Mouse (Mus musculus): Measurements from ENCODE around the gene R3hdm2.

The R3hdm2 gene

GRCm38 (mm10) chr10:127380251-127380691 lies at the start of gene R3hdm2:
Gene R3hdm2 (plus strand): TSS chr10:127380327.
- DNase-seq = peak; percentile 92

GRCm38 (mm10) chr10:127332211-127332874 lies 47.8 kb upstream of the R3hdm2 start:
- DNase-seq = no peak

GRCm38 (mm10) chr10:127333152-127333551 lies 47.0 kb upstream of the R3hdm2 start:
- DNase-seq = no peak

GRCm38 (mm10) chr10:127335271-127335670 lies 44.9 kb upstream of the R3hdm2 start:
- no peak for DNase-seq

GRCm38 (mm10) chr10:127336952-127337351 lies 43.2 kb upstream of the R3hdm2 start:
- no peak for DNase-seq

GRCm38 (mm10) chr10:127337536-127338099 lies 42.5 kb upstream of the R3hdm2 start:
- no peak for DNase-seq

GRCm38 (mm10) chr10:127338930-127339682 lies 41.0 kb upstream of the R3hdm2 start:
- peak; percentile 86 for DNase-seq

GRCm38 (mm10) chr10:127339683-127340576 lies 40.2 kb upstream of the R3hdm2 start:
- no peak for DNase-seq

- DNase-seq = peak; percentile 38
These were observed 39.4 kb upstream of the R3hdm2 start for GRCm38 (mm10) chr10:127340577-127341359.

GRCm38 (mm10) chr10:127341360-127341690 lies 38.8 kb upstream of the R3hdm2 start:
- no peak for DNase-seq

- peak; percentile 76 for DNase-seq
These were observed 38.1 kb upstream of the R3hdm2 start, which contains the start of gene Gli1 for GRCm38 (mm10) chr10:127341891-127342639. Gene Gli1 (minus strand): TSS chr10:127341974.

- DNase-seq = no peak
These were observed 37.1 kb upstream of the R3hdm2 start for GRCm38 (mm10) chr10:127343029-127343428.

GRCm38 (mm10) chr10:127346173-127346572 lies 34.0 kb upstream of the R3hdm2 start:
- DNase-seq = no peak

GRCm38 (mm10) chr10:127348957-127349356 lies 31.2 kb upstream of the R3hdm2 start:
- no peak for DNase-seq

GRCm38 (mm10) chr10:127349810-127350209 lies 30.3 kb upstream of the R3hdm2 start:
- no peak for DNase-seq

GRCm38 (mm10) chr10:127350594-127351284 lies 29.4 kb upstream of the R3hdm2 start:
- peak; percentile 71 for DNase-seq

- DNase-seq = no peak
These were observed 28.9 kb upstream of the R3hdm2 start for GRCm38 (mm10) chr10:127351285-127351595.

- DNase-seq = no peak
These were observed 28.4 kb upstream of the R3hdm2 start for GRCm38 (mm10) chr10:127351719-127352118.

GRCm38 (mm10) chr10:127352187-127352586 lies 27.9 kb upstream of the R3hdm2 start:
- DNase-seq = no peak

- DNase-seq = no peak
These were observed 27.4 kb upstream of the R3hdm2 start for GRCm38 (mm10) chr10:127352766-127353165.

Data from cerebellum, adult 11-12 months (tissue).